Mouse (Mus musculus) stomach, postnatal 0 days (tissue): ENCODE data around the gene Tmem189.

Experiments
- CTCF ChIP-seq: IDR thresholded peaks from 2 replicates; pipeline ENCODE4 v1.5.1; 2016; ENCODE audit warnings: antibody characterized with exemption, low read depth, mild to moderate bottlenecking, moderate library complexity
- EP300 ChIP-seq: optimal IDR thresholded peaks from 2 replicates; pipeline ENCODE3; 2016; ENCODE audit warnings: antibody characterized with exemption

DNA sequence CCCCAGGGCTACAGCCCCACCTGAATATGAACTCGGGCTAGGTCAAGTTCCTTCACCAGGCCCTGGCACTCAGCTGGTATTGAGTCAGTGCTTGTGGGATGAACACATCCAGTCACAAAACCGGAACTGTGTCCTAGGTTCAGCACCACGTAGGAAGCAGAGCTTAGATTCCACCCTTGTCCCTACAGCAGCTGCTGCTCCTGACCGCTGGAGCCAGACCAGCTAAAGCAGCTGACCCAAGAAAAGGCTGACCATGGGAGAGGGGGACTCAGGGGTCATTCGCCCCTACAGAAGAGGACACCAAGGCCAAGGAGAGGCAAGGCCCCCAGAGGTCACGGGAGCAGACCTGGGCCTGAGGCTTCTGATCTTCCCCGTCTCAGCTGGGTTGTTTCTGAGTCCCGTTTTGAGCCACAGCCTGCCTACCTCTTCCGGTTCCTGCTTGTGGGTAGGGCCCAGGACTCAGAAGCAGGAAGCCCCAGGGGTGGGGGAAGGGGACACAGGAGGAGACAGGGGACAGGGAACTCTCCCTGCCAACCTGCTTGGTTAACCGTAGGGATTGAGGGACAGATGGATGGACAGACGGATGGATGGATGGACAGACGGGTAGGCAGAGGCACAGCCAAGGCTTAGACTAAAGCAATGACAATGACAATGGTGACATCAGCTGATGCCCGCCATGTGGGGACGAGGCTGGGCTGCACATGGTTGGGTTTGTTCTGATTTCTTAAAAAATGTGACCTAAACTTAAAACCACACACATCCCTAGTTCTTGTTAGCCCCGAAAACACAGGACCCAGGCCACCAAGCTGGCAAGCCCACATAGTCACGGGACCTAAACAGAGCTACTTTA is 32.8 kb downstream of the Tmem189 start:
- TF ChIP-seq CTCF (no peak), EP300 (no peak)
